Mouse (Mus musculus) C2C12 (cell line): ENCODE results near the gene Pgc.

ENCODE experiments used
- CEBPB ChIP-seq: IDR thresholded peaks from one replicate; pipeline ENCODE4 v1.6.1; 2011; ENCODE audit warnings: low read depth, mild to moderate bottlenecking, control low read depth, moderate library complexity
- CTCF ChIP-seq: IDR thresholded peaks from one replicate; pipeline ENCODE4 v1.5.1; 2011; ENCODE audit not compliant: control insufficient read depth, insufficient read depth, insufficient read length
- MYOD1 ChIP-seq: IDR thresholded peaks from one replicate; pipeline ENCODE4 v1.6.1; 2011; ENCODE audit warnings: low read depth; ENCODE audit not compliant: control insufficient read depth, insufficient read length
- MYOG ChIP-seq: IDR thresholded peaks from one replicate; pipeline ENCODE4 v1.6.1; 2011; ENCODE audit not compliant: control insufficient read depth, insufficient read length; ENCODE audit errors: extremely low read depth
- USF1 ChIP-seq: IDR thresholded peaks from one replicate; pipeline ENCODE4 v1.6.1; 2011; ENCODE audit warnings: low read depth, mild to moderate bottlenecking, control low read depth, moderate library complexity

- TF ChIP-seq CEBPB (no peak), MYOD1 (no peak), CTCF (no peak), USF1 (no peak), MYOG (no peak)
Measured at GRCm38 (mm10) chr17:47698156-47698555, 28.5 kb upstream of the Pgc start.
